Mouse (Mus musculus) testis, adult 2 months (tissue): ENCODE measurements around the gene Ppil2. TPM values are rescaled to one million over a fixed set of nuclear protein-coding genes. Genes with fewer than 3 reads are reported as not detected.

Experiments
- H3K27ac ChIP-seq: fragments of 200-500 bp; 2 replicates; pipeline ENCODE4 v1.5.1; 2012; ENCODE audit warnings: low read depth, low read length; ENCODE audit not compliant: control insufficient read depth, insufficient read depth
- H3K27me3 ChIP-seq: fragments of 200-500 bp; 2 replicates; pipeline ENCODE4 v1.6.1; 2012; ENCODE audit warnings: mild to moderate bottlenecking, low read length, moderate library complexity; ENCODE audit not compliant: control insufficient read depth, insufficient read depth
- H3K36me3 ChIP-seq: fragments of 200-500 bp; 2 replicates; pipeline ENCODE4 v1.6.1; 2012; ENCODE audit warnings: mild to moderate bottlenecking, low read length; ENCODE audit not compliant: control insufficient read depth, insufficient read depth
- H3K4me1 ChIP-seq: fragments of 200-500 bp; 2 replicates; pipeline ENCODE4 v1.6.1; 2012; ENCODE audit warnings: low read length; ENCODE audit not compliant: control insufficient read depth, insufficient read depth
- H3K4me3 ChIP-seq: fragments of 200-500 bp; 2 replicates; pipeline ENCODE4 v1.5.1; 2012; ENCODE audit warnings: low read depth, mild to moderate bottlenecking, low read length, moderate library complexity, mixed read lengths; ENCODE audit not compliant: control insufficient read depth
- CTCF ChIP-seq: fragments of 200-500 bp; IDR thresholded peaks from 2 replicates; pipeline ENCODE4 v1.5.1; 2012; ENCODE audit warnings: low read depth, mild to moderate bottlenecking, inconsistent platforms, low read length, moderate library complexity; ENCODE audit not compliant: control insufficient read depth, insufficient read depth, insufficient replicate concordance
- POLR2A ChIP-seq: fragments of 200-500 bp; IDR thresholded peaks from 2 replicates; pipeline ENCODE4 v1.6.1; 2012; ENCODE audit warnings: low read depth, mild to moderate bottlenecking, inconsistent platforms, low read length, moderate library complexity; ENCODE audit not compliant: control insufficient read depth
- polyA plus RNA-seq: library from polyadenylated mRNA; depleted of rRNA; stranded (reverse); fragments of >200 nt; gene quantifications from 2 replicates; pipeline ENCODE4 v1.2.3, GENCODE M21; 2012

Ppil2 gene
- polyA plus RNA-seq, 1 experiment: 75.3 TPM

DNA sequence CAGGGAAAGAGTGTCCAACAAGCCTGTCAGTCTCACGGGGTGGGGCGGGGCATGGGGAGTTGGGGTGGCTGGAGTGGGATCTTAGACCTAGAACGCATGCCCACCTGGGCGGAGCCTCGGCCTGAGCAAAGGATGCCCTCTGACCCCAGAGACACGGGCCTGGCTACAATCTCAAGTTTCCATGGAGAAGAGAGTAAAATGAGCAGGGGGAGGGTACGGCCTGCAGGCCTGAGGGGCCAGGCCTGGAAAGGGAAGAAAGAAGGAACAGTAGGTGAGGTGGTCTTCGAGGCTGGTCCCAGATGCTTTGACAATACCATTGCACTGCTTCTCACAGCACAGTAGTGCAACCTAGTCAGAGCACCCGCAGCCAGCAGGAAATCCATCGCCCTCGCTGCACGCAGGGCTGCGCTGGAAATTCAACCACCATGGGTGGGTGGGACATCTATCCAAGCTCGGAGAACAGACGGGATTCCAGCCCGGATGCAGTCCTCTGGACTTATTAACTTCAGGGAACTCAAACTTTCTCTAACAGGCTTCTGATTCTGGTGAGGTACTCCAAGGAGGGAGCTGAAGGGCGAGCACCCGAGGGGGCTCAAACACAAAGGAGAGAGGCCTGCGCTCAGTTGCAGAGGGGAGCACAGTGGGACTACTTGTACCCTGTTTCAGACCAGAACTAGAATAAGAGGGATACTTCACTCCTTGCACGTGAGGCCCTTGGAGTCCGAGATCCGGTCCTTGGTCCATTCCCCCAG, 13.2 kb upstream of the Ppil2 start:
- no peak for TF ChIP-seq CTCF
- no peaks in the 10 kb centered on the region for H3K36me3 ChIP-seq
- H3K27ac ChIP-seq: no peak overlapping the region
- H3K4me3 ChIP-seq: peak overlapping the region; percentile 71
- H3K4me1 ChIP-seq: peaks cover 12% of the 10 kb centered on the region
- H3K27me3 ChIP-seq: no peaks in the 10 kb centered on the region

DNA sequence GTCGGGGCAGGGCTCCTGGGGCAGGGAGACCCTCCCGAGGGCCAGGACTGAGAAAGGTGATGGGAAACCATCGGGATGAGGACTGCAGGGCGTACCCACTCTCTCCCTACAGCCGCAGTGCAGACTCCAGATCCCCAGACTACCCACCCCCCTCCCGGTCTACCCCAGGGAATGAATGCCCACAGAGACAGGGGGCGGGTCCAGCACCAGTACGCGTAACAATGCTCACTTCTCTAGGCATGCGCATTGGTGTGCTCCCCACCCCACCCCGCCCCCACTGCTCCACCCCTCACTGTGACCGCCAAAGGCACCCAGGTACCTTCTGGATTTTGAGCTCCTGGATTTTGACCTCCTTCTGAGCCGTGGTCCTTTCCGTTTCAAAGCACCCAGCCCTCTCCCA, 10.5 kb upstream of the Ppil2 start:
- Histone ChIP-seq H3K27ac (peak overlapping the region; percentile 69), H3K36me3 (no peaks in the 10 kb centered on the region)
- no peak for TF ChIP-seq CTCF
- peak; percentile 85; the same call in 1 of the 2 replicates for TF ChIP-seq POLR2A

GRCm38 (mm10) chr16:17117309-17117799, 6.3 kb upstream of the Ppil2 start:
- peaks cover 3% of the 10 kb centered on the region for H3K4me1 ChIP-seq
- no peak for TF ChIP-seq POLR2A
- TF ChIP-seq CTCF: no peak
- H3K27ac ChIP-seq: no peak overlapping the region
- H3K4me3 ChIP-seq: no peak overlapping the region
- no peaks in the 10 kb centered on the region for H3K36me3 ChIP-seq
- no peaks in the 10 kb centered on the region for H3K27me3 ChIP-seq

More for the DNA sequence above, 10.5 kb upstream of the Ppil2 start:
- peaks cover 12% of the 10 kb centered on the region for H3K4me1 ChIP-seq
- peak overlapping the region; percentile 86 for H3K4me3 ChIP-seq
- H3K27me3 ChIP-seq: no peaks in the 10 kb centered on the region

DNA sequence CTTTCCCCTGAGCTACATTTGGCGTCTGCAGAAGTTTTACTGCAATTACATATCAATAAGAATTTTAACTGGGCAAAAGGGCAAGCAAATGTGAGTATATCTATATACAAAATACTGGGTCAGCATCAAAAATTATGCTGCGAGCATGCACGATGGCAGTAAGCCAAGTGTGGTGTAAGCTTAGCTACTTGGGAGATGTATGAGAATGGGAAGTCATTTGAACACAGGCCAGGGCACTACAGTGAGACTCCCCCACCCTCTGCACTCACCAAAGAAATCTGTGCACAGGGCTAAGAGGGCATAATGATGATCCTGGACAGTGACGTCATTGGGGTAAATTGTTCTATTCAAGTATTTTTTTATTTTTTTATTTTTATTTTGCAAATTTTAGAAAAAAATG, 6.5 kb downstream of the Ppil2 start:
- Histone ChIP-seq H3K27me3 (no peaks in the 10 kb centered on the region), H3K4me3 (no peak overlapping the region), H3K27ac (no peak overlapping the region), H3K4me1 (no peaks in the 10 kb centered on the region), H3K36me3 (no peaks in the 10 kb centered on the region; the same call in 1 of the 2 replicates)
- TF ChIP-seq CTCF (no peak), POLR2A (no peak)

DNA sequence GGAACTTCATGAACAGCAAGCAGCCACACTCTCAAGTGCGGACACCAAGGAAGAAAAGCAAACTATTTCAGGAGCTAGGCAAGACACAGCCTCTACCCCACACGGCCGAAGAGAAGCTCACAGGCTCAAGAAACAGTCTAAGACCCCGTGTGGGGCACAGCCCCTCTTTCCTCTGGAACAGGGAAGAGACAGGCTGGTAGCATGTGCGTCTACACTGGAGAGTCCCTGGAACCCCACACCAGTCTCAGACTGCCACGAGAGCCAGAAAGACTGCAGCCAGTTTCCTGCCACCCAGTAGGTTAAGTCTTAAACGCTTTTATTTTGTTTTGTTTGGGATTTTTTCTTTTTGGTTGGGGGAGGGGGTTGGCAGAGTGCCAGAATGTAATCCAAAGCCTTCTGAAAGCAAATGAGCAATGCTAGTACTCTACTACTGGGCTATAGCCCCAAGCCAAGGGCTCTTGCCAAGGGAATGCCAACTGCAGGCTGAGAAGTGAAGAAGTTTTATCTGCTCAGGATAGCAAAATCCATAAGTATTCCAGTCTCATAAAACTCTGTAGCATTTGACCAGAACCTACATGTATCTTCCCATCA, 8.3 kb downstream of the Ppil2 start:
- no peaks in the 10 kb centered on the region; the same call in 1 of the 2 replicates for H3K36me3 ChIP-seq
- H3K4me1 ChIP-seq: no peaks in the 10 kb centered on the region
- no peaks in the 10 kb centered on the region for H3K27me3 ChIP-seq
- H3K4me3 ChIP-seq: no peak overlapping the region
- no peak overlapping the region for H3K27ac ChIP-seq
- TF ChIP-seq CTCF (no peak), POLR2A (no peak)

DNA sequence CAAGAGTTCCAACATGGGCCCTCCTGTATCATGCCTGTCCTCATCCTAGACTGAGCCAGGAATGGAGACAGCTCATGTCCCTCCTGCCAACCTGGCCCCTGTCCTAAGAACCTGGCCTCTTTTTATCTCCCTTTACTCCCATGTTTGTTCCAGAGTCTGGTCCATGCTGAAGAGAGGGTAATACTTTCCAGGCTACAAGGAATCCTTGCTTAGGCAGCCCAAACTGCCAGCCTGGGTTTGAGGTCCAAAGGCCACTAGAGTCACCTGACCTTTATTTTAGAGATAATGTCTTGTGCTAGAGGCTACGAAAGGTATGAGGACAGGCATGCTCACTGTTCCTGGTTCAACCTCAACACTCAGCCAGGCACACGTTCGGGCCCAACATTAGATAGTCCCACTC, 14.1 kb downstream of the Ppil2 start:
- Histone ChIP-seq H3K36me3 (peaks cover 12% of the 10 kb centered on the region), H3K27me3 (no peaks in the 10 kb centered on the region), H3K4me3 (no peak overlapping the region), H3K27ac (no peak overlapping the region), H3K4me1 (no peaks in the 10 kb centered on the region)
- TF ChIP-seq CTCF (no peak), POLR2A (no peak)

- Histone ChIP-seq H3K4me1 (no peaks in the 10 kb centered on the region), H3K36me3 (no peaks in the 10 kb centered on the region), H3K27ac (no peak overlapping the region), H3K4me3 (no peak overlapping the region), H3K27me3 (no peaks in the 10 kb centered on the region)
- TF ChIP-seq POLR2A (no peak; the same call in 1 of the 2 replicates), CTCF (no peak)
Measured at GRCm38 (mm10) chr16:17088346-17088745, 22.7 kb downstream of the Ppil2 start.
